Mouse (Mus musculus) layer of hippocampus, adult 9-11 months (tissue): ENCODE measurements at regions not wholly inside any gene's neighbourhood (a gene's known extent, or its start where the extent isn't known, plus 50 kb on each side); places are given as distances from the start of the nearest gene placed in this dataset.
"Not testable (repeated sequence)": the region's sequence is repeated elsewhere in the genome, so short reads cannot be mapped to it uniquely, and the experiment has no call there.

ENCODE experiments used
- DNase-seq: peaks from one replicate; pipeline ENCODE4 v3.0.0; 2022

DNA sequence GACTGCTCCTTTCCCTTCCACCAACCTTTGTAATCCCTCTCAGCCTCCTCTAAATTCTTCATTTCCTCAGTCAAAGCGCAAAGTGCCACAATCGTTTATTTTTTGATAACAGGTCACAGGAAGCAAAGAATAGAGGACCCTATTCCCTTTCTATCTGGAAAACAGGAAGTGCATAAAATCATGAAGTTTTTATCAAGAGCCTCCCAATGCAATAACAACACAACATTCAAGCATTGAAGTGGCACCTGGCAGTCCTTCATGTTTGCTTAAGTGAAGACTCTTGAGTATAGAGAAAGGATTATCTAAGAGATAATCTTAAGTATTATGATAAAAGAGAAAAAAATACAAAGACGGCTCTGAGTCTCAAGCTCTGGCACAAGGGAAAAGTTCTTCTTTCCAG, 111.9 kb downstream of the Ibtk start:
- no peak for DNase-seq

DNA sequence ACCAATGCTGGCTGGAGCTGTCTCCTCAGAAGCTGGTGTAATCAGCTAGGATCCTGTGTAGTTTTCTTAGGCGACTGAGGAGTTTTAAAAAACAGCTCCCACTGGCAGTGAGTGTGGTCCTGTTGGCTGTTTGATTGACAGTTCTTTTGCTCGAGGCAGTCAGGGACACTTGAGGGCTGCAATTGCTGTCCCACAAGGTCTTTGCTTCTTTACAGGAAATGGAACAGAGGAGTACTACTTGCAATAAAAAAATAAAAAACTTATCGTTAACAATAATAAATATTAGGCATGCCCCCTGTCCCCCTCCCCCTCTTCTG, 113.0 kb downstream of the Ibtk start:
- DNase-seq, result no peak

DNA sequence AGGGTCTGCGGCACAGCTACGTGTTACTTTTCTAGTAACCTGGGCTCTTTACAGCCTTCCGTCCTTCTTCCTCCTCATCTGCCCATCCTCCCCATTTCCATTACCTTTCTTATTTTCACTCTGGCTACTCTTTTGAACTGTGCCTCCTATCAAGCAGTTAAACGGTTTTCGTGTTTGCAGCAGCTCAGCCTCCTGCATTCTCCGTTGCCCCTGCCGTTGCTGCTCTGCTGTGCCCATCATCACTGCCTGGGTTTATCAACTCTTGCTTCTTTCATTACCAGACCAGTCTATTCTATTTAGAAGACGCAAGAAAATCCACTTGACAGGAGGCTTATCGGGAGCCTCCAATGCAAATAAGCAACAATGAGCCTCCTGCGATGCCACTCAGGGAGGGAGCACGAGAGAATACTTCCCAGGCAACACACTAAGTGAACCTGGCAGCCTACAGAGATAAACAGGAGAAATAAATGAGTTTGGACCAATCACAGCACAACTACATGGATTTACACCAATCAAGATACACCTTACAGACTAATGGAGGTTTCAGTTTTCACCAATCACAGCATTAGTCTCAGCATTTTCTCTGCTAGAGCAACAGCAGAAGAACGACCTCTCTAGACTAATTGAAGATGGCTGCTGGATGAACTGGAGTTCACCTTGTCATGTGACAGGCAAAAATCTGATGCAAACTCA, 113.5 kb downstream of the Ibtk start:
- no peak for DNase-seq

DNA sequence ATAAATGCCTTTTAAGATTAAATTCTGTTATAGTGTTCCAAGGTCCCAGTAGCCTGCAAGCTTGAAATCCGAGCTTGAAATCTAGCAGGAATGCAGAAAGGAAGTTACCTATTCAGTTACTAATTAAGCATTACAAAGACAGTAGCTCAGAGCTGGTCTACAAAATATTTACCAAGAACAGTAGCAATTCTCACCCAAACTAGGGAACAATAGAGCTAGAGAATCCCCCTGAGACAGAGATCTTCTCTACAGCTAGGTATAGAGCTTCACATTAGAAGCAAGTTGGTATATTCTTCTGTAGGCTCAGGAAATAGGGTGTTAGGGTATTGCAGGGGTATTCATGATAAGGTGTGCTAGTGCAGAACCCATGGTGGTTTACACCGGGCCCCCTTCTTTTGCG, 114.3 kb downstream of the Ibtk start:
- not testable (repeated sequence) for DNase-seq

DNA sequence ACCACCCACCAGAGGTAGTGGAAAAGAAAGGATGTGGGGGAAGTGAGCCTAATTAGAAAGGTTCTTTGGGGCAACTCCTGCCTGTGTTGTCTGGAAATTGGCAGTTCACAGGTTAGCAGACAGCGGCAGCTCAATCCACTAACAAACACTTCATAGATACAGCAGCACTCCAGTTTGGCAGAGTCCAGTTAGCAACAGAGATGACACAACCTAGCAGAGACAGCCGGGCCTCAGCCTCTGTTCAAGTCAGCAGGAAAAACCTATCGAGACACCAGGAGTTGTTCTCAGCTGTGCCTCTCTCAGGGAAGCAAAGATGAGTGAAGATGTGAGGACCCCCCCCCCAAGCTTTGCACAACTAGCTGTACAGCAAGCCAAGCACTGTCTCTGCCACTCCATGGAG, 131.2 kb downstream of the Ibtk start:
- no peak for DNase-seq

DNA sequence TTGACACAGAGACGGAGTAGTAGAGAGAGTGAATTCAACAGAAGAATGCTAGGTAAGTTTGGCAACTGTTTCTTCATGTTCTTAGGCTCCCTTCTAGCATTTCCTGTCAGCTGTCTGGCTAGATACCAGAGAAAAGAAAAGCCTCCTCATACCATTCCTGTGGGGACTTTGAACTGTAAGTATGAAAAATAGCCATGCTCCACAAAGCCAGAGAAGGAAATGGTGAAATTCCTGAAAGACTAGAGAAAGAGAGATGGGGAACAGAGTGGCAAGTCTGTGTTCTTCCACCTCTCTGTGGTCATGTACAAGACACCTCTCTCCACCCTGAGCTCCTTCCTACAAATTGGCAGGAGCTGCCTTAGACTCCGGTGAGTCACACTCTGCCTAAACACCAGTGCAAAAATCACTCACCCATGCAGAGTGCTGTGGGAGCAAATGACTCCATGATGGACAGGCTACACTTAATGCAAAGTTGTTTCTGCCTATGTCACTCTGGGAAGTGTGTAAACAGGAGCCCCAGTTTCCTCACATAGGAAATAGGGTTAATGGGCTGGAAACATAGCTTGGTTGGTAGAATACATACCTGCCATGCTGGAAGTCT, 131.9 kb downstream of the Ibtk start:
- no peak for DNase-seq

DNA sequence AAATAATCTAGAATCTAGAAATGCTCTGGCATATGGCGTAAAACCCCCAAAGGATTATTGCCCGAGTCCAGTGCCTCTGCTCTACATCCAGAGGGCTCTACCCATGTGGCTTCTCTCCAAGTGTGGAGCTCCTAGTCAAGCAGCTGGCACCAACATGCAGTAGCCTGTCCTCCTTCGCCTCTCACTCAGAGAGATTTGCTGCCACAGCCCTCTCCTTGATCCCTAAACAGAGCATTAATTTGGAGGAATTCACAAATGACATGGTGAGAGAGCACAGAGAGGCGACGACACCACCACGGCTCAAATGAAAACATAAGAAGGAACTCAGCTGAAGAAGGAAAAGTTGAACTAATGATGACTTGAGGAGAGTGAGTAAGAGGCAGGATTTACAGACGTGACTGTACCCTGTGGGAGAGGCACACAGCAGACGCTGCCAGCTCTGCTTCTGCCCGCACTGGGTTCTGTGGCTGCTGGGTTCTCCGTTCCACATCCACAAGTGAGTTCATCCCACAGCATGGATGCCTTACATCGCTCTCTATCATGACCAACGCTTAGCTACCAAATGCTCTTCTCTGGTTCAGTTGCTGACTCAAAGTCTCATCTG, 132.8 kb downstream of the Ibtk start:
- DNase-seq, result no peak

DNA sequence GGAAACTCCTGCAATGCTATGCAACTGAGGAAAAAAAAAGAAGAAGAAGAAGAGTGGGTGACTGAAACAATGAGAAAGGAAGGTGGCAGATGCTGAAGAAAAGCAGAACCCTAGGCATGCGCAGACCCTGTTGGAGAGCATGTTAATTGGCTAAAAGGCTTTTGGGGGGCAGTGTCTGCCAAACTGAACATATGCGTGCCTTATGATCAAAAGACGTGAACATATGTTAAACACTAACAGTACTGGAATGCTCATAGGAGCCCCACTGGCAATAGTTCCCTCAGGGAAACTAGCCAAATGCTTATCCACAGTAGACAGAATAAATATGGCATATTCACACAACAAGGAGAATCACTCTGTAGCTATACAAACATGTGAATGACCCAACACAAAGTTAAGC, 140.0 kb downstream of the Ibtk start:
- peak; percentile 77 for DNase-seq

DNA sequence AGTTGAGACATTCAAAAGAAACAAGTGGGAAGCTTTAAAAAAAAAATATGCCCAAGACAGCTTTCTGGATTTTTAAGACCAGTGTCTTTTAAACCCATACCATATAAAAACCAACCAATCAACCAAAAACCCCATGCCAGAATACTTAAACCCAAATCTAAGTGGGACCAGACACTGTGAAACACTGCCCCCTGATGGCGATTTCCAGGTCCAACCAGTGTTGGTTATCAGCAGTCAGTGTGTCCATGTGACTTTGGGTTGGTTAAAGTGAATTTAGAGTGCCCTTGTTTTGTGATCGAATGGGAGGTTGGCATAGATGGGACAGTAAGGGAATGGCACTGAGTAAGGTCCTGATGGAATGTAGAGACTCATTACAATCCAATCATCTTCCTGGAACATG, 152.2 kb downstream of the Ibtk start:
- DNase-seq, result no peak

DNA sequence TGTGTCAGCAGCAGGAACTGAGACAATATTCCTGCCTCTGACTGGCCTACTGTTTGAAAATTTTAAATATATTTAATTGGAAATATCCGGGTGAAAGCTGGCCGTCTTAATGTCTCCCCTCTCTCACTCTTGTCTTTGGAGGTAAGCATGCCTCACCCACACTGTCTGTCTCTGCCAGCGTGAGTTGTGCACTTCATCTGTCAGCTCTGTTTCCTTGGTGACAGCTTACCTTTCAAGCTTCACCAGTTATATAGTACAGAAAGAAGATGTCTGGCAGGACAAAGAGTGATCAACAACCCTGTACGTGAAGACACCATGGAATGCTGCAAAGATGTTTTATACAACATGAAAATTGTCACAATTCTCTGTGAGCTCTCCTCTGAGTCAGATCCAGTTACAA, 155.3 kb downstream of the Ibtk start:
- DNase-seq, result no peak

DNA sequence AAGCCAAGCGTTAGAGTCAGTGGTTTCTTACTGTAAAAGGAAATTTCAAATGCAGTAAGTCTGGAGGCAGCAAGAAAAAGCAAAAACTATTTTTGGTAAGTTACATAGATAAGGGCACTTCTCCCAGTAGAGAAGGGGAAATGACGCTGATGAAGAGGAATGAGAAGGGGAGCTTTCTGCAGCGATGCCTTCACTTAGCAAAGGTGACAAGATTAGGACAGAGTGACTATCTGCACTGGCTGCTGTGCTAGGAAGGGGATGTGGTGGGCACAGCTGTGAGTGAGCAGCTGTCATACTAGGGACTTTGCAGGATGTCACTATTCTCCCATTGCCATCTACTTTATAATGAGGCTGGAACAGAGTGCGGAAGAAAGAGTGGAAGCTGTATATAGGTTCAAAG, 156.5 kb downstream of the Ibtk start:
- DNase-seq, result no peak

DNA sequence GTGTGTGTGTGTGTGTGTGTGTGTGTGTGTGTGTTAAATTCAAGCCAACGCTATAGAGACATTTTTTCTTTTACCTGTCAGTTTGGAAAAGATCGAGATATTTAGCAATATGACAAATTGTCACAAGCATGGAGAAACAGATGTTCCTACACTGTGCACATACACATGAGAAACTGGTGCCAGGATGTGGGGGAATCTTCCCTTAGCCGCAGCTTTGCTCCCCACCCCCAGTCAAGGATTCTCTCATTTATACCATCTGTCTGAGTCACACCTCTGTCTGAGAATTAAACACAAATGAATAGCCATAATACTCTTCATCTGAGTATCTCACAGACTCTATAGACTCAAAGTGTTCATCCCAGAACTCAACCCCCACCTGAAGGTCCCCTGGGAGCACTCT, 159.9 kb downstream of the Ibtk start:
- no peak for DNase-seq

DNA sequence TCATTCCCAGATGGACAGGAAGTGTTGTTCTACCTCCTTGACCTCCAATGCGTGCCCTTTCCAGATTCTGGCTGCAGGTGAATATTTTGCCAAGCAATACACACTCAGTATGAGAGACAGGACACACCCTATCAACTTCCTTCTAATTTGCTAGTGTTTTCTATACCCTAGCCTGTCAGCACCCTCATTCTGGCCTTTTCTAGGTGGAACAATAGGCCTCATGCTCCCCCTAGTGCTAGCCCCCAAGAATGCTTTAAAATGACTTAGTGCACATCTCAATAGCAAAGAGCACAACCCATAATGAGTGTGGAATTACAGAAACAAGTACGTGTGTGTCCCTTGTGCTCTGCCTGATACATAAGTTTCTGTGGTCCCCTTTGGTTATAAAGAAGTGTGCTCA, 161.1 kb downstream of the Ibtk start:
- DNase-seq, result peak; percentile 30

DNA sequence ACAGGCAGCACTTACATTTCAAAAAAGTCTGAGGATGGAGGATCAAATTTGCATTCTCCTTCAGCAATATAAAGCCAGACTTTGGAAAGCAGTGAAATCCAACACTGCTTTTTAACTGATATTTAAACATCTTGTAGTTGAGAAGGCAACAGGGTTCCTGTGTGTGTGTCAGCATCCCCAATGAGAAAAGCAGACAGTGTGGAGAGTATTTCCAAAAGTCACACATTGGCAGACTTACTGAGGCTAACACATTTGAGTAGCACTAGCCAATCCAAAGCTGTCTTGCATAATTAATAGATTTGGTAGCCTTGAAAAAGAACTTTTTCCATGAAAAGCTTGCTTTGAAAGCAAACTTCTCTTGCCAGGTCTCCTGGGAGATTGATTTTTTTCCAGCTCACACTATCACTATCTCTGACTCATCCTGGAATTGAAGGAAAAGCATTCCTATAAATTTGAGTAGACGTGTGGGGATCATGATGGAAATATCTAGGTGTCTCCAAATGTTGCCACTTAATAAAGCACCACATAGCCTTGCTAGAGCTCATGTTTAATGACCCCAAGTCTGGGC, 168.0 kb downstream of the Ibtk start:
- DNase-seq, result no peak

DNA sequence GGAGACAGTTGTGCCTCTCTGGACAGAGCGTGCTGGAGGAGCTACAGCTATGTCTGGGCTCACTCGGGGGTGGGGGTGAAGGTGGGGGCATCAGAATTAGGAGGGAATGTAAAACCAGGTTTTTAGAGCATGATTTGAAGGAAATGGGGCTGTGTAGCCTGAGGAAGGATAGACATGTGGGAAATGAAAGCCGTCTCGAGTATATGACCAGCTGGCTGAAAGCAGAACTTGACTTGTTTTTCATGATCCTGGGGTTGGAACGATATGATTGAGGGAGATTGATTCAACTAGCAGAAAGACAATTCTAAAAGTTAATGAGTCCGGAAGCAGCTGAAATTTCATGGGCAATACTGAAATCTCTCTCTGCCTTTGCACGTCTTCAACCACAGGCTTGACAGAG, 171.3 kb downstream of the Ibtk start:
- DNase-seq, result no peak

DNA sequence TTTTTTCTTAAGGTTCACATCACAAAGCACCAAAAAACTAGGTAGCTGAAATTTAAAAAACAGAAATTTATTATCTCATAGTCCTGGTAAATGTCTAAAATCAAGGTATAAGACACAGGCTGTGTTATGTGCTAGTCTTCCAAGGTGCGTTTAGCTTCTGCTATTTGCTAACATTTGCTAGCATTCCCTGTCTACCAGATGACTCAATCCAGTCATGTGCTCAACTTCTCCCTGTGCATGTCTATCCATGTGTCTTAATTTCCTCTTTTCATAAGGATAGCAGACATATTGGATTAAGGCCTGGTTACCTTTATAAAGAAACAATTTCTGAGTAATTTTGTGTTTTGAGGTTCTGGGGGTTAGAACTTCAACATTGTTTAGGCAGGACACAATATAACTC, 171.8 kb downstream of the Ibtk start:
- no peak for DNase-seq

DNA sequence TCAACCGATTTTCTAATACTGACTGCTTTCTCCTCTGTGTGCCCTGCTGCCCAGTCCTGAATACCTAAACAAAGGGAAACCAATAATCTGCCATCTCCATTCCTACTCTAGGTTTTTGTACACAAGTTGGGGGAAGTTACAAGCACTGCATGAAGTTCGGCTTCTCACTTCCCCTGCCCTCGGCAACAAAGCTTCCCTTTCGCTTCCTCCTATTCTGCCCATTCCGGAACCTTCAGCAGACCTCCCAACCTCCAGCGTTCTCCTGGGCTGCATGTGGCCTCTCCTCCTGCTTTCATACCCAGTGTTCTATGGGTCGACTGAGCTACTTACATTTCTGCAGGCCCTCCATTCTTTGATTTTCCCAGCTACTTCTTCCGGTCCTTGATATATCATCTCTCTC, 180.3 kb downstream of the Ibtk start:
- DNase-seq, result peak; percentile 19

DNA sequence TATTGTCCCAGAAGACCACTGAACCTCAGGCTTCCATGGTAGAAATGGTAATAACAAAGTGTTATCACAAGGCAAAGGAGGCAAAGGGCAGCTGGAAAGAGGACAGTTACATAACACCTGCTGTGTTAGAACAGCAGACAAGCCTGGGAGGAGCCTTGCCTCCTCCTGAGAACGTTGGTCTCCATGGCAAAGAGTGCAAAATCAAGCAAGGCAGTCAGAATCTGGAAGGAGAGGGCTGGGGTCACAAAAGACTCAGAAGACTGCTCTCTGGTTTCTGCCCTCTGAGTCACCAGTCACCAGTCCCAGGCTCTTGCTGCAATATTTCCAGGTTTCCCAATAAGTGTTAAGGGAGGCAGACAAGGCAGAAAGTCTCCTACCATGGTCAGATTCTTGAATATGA, 197.3 kb downstream of the Ibtk start:
- DNase-seq, result no peak

DNA sequence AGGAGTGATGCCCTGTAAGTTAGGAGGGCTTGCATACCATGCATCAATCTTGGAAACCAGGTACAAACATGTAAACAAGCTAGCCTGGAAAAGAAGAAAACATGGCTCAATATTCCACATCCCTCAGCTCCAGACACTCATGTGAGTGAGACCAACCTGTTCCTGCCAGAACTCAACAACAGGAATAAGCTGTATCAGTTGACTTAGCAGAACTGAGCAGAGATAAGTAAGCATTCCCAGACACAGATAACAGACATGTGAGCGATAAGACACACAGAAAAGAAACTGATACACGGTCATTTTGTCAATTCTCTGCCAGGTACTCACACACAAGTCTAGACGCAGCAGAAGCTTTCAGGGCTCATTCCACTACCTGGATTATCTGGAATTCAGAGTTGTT, 198.7 kb downstream of the Ibtk start:
- no peak for DNase-seq

DNA sequence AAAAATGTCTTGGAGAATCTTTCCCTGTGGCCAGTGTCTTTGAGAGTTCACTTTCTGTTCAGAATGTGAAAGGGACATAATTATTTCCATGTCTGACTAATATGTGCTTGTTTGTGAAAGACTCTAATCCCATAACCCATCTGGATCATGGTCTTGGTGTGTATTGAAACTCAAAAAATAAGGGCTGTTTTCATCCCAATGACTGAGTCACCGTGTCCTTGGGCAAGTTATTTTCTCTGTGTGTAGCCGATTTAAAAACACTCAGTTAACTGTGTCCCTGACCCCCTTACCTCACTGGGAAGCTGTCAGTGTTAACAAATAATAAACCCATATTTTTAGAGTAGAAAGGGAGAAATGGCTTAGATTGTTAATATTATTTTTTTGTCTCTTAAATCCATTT, 202.9 kb downstream of the Ibtk start:
- no peak for DNase-seq

DNA sequence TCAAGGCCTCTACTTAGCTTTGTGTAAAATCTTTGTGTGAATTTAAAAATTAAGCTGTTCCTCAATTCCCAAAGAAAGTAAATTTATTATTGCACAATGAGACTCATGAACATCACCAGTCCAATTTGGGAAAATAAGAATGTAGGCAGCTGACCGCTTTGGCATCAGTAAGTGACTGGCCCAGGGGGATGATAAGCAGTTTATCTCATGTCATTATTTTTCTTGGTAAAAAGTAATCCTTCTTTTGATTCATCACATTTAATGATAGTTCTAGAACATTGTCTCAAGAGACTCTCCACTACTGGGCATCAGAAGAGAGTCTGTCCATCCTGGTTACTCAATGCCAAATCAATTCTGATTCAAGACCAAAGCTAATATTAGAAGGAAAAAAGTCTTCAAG, 203.6 kb downstream of the Ibtk start:
- DNase-seq, result no peak

DNA sequence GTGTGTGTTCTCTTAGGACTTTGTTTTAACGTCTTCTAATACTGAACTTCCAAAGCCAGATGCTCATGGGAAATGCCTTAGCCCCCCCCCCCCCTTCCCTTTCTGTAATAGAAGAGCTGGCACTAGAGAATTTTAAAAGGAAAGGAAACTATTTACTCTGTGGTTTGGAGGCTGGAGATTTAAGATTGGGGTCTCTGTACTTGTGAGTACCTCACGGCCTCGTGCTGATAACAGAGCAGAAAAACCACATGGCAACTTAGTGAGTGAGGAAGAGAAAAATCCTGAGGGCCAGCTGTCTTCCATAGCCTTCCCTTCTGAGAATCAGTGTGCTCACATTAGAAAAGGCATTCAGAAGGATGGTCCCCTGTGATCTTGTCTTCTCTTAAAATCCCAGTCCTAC, 210.6 kb downstream of the Ibtk start:
- no peak for DNase-seq

DNA sequence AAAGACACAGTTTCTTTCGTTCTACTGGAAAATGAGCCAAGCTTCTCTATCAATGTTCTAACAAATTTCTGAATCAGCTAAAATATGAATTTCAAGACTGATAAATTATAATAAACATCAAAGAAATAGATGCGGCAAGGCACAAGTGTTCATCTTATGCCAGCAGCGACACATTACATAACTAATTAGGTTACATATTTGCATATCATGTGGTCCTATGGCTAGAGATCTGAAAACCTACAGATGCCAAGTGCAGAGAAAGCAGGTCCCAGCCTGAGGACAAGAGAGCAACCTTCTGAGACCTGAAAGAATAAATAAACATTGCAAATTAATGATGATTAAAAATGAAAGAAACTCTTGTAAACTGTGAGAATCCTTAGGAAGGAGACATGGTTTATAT, 201.3 kb upstream of the Tent5a start:
- DNase-seq, result no peak

DNA sequence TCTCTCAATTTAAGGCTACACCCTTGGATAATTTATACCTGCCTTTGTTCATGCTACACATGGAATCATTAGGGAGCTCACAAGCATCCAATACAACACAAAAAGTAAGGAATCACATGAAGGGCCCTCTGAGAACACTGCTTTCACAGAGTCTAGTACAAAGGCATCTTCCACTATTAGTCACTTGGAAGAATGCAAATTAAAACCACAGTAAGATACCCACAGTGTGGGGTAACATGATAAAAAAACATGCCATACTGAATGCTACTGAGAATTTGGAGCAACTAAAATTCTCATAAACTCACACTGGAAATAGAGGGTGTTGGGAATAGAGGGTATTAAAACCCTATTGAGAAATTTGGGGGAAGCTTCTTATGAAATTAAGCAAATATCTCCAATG, 197.6 kb upstream of the Tent5a start:
- no peak for DNase-seq

DNA sequence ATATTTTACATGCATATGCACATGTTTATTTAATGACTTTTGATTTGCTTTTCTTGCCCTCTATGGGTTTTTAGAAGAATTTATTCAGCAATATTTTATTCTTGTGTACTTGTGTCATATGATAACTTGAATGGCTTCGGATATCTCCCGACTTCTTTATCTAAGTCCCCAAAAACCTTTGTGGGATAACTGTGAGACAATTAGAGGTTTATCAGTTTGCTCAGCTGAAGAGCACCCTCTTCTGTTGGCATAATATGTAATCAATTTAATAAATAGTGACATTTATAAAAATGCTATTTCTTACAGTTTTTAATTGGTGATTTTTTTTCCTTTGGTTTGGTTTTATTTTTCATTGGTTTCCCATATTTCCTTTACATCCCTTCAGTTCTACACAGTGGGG, 194.2 kb upstream of the Tent5a start:
- DNase-seq, result no peak
